Mouse (Mus musculus): ENCODE measurements around the gene Hmgb1.

DNA sequence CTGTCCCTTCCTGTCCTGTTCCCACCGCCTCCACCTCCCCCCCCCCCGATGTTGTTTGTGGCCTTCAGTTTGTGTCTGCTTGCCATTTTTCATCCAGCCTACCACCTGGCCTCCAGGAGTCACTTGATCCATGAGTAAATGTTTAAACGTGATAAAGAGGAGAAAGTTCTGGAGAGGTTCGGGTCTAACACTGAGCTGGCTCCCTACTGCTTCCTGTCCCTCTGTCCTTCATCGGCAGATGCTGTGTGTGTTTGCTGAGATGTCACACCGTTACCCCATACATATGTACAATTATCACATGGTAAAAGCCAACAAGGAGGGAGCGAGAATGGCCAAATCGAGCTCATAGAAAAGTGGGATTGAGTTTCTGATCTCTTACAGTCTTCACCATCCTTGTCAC, 107.2 kb downstream of the Hmgb1 start:
- no peak for TF ChIP-seq CTCF (IDR thresholded peaks at IDR 0.05; ENCODE audit: borderline replicate concordance, insufficient read depth, low read depth, low read length)
- no peak for TF ChIP-seq POLR2A (IDR thresholded peaks at IDR 0.05; ENCODE audit: borderline replicate concordance, insufficient read depth, low read length)
